Mouse (Mus musculus): Measurements from ENCODE around the gene Atp1a2. TPM values are rescaled to one million over a fixed set of nuclear protein-coding genes. Genes with fewer than 3 reads are reported as not detected.

Atp1a2 gene
- polyA plus RNA-seq, 1 experiment from 2014 or later, result 12.9 TPM

Other genes with a start within 250 kb of the Atp1a2 start
- 4.5 and 7.4 TPM in 2 replicates for gene Nhlh1, start 240.5 kb downstream of the Atp1a2 start, polyA plus RNA-seq (2014; fragmentation: Nextera tagmentation; extraction: Ambion mirVana)
- 123 and 148 TPM in 2 replicates for gene Copa, start 215.5 kb downstream of the Atp1a2 start, polyA plus RNA-seq (2014; fragmentation: Nextera tagmentation; extraction: Ambion mirVana)
- 81.3 and 93.7 TPM in 2 replicates for gene Ncstn, start 215.3 kb downstream of the Atp1a2 start, polyA plus RNA-seq (2014; fragmentation: Nextera tagmentation; extraction: Ambion mirVana)
- gene Pex19, start 171.3 kb downstream of the Atp1a2 start, polyA plus RNA-seq (2014; fragmentation: Nextera tagmentation; extraction: Ambion mirVana), result 159 TPM in 2 replicates
- gene Dcaf8, start 150.0 kb downstream of the Atp1a2 start, polyA plus RNA-seq (2014; fragmentation: Nextera tagmentation; extraction: Ambion mirVana), result 76.1 and 83.1 TPM in 2 replicates
- 433 and 436 TPM in 2 replicates for gene Pea15a, start 91.3 kb downstream of the Atp1a2 start, polyA plus RNA-seq (2014; fragmentation: Nextera tagmentation; extraction: Ambion mirVana)
- gene Casq1, start 78.2 kb downstream of the Atp1a2 start, polyA plus RNA-seq (2014; fragmentation: Nextera tagmentation; extraction: Ambion mirVana), result 3.8 and 4.0 TPM in 2 replicates
- gene Atp1a4, start 39.6 kb downstream of the Atp1a2 start, polyA plus RNA-seq (2014; fragmentation: Nextera tagmentation; extraction: Ambion mirVana), result 0.08 and 0.12 TPM in 2 replicates
- gene Igsf8, start 36.4 kb downstream of the Atp1a2 start, polyA plus RNA-seq (2014; fragmentation: Nextera tagmentation; extraction: Ambion mirVana), result 132 and 147 TPM in 2 replicates
- 1.3 and 1.5 TPM in 2 replicates for gene Kcnj9, start 31.3 kb upstream of the Atp1a2 start, polyA plus RNA-seq (2014; fragmentation: Nextera tagmentation; extraction: Ambion mirVana)
- 1.5 and 1.6 TPM in 2 replicates for gene Kcnj10, start 43.1 kb upstream of the Atp1a2 start, polyA plus RNA-seq (2014; fragmentation: Nextera tagmentation; extraction: Ambion mirVana)
- 4.8 and 5.1 TPM in 2 replicates for gene Pigm, start 78.5 kb upstream of the Atp1a2 start, polyA plus RNA-seq (2014; fragmentation: Nextera tagmentation; extraction: Ambion mirVana)
- 0.16 and 0.34 TPM in 2 replicates for gene Slamf9, start 177.3 kb upstream of the Atp1a2 start, polyA plus RNA-seq (2014; fragmentation: Nextera tagmentation; extraction: Ambion mirVana)
- 23.5 and 37.8 TPM in 2 replicates for gene Igsf9, start 183.7 kb upstream of the Atp1a2 start, polyA plus RNA-seq (2014; fragmentation: Nextera tagmentation; extraction: Ambion mirVana)
- 40.4 and 53.3 TPM in 2 replicates for gene Tagln2, start 202.0 kb upstream of the Atp1a2 start, polyA plus RNA-seq (2014; fragmentation: Nextera tagmentation; extraction: Ambion mirVana)
- 2.4 and 3.3 TPM in 2 replicates for gene Cfap45, start 222.7 kb upstream of the Atp1a2 start, polyA plus RNA-seq (2014; fragmentation: Nextera tagmentation; extraction: Ambion mirVana)